Mouse (Mus musculus) kidney, postnatal 10 days (tissue): ENCODE results near the gene Tm4sf19.

Experiments used
- DNase-seq: peaks from one replicate; pipeline ENCODE4 v3.0.0; 2021; ENCODE audit warnings: mixed read lengths

The Tm4sf19 gene

GRCm38 (mm10) chr16:32400267-32400666, at the start of gene Tm4sf19:
TSS of gene Tm4sf19 (plus strand) at chr16:32400506.
- no peak for DNase-seq

GRCm38 (mm10) chr16:32350776-32351175, 49.5 kb upstream of the Tm4sf19 start:
- no peak for DNase-seq

GRCm38 (mm10) chr16:32363530-32363929, 36.8 kb upstream of the Tm4sf19 start:
- DNase-seq: no peak

DNA sequence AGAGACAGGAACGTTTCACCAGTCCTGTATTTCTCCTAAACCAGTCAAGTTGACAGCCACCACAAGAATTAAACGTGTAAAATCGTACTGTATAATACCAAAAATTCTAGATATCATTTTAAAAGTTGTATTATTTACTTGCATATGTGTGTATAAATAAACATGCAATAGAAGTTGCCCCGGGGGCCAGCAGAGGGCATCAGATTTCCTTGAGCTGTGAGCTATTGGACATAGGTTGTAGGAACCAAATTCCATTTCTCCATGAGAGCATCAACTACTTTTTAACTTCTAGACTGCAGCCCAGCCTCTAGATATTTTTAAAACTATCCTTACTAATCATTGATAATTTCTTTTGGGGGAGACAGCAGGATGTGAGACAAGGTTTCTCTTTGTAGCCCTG, 29.0 kb upstream of the Tm4sf19 start:
- DNase-seq: peak; percentile 75

DNA sequence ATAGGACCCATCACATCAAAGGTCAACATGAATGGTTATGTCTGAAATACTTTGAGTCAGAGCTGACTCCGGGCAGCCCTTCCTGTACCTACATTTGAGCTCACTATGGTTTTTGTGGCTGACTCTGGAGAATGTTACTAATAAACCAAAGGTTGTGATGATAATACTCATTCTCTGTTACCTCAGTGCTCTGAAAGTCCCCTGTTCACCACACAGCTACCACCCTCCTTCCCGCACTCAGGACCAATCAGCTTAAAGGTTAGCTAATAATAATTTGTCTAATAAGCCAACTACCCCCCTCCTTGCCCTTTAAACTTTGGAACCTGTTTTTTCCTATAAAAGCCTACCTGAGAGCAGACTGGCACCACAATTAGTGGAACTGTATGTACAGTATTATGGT, 20.7 kb upstream of the Tm4sf19 start:
- no peak for DNase-seq

DNA sequence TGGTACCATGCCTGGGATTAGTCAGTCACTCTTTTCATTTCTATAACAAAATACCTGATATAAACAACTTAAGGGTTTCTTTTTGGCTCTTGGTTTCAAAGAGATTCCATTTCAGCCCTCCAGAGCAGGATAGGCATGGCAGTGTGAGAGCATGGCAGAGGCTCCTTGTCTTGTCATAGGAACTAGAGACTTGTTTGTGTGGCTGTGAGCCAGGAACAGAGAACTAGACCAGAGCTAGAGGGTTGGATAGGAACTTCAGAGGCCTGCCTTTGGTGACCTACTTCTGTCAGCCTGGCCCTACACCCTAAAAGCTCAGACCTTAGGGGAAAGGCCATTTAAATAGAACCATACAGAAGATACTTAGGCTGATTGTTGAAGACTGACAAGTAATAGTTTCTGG, 17.4 kb upstream of the Tm4sf19 start:
- no peak for DNase-seq

DNA sequence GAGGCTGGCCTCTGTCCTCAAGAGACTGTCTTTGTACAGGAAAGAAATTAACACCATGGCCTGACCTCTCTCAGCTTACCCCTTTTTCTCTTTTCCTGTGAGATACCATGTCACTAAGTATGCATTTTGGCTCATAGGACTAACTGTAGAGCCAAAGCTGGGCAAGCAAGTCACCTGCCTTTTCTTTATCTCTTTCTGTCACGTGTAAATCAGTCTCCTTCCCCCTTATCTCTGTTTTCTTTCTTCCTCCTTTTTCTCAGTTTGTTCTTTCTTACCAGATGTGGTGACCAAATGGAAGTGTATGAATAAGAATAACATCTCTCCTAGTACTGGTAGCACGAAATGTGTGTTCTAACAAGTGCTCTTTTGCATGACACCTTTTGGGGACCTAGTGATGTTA, 15.4 kb upstream of the Tm4sf19 start:
- no peak for DNase-seq

GRCm38 (mm10) chr16:32386826-32387225, 13.5 kb upstream of the Tm4sf19 start:
- DNase-seq: peak; percentile 31

GRCm38 (mm10) chr16:32389049-32389448, 11.3 kb upstream of the Tm4sf19 start:
- no peak for DNase-seq

- no peak for DNase-seq
Observed at GRCm38 (mm10) chr16:32389841-32390240, 10.5 kb upstream of the Tm4sf19 start.

DNA sequence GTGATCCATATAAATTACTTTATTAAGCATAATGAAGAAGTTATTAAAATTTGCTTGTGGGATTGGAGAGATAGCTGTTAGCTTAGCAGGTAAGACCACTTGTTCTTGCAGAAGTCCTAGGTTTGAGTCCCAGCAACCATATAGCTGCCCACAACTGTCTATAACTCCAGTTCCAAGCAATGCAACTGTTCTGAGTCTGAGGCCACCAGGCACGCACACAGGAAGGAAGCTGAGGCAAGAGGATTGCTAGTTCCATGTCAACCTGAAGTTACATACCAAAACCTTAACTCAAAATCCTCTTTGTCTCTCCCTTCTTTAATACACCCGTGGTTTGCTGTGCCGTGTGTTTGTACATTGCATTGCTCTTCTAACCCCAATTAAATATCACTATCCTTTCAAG, 9.4 kb upstream of the Tm4sf19 start:
- no peak for DNase-seq

DNA sequence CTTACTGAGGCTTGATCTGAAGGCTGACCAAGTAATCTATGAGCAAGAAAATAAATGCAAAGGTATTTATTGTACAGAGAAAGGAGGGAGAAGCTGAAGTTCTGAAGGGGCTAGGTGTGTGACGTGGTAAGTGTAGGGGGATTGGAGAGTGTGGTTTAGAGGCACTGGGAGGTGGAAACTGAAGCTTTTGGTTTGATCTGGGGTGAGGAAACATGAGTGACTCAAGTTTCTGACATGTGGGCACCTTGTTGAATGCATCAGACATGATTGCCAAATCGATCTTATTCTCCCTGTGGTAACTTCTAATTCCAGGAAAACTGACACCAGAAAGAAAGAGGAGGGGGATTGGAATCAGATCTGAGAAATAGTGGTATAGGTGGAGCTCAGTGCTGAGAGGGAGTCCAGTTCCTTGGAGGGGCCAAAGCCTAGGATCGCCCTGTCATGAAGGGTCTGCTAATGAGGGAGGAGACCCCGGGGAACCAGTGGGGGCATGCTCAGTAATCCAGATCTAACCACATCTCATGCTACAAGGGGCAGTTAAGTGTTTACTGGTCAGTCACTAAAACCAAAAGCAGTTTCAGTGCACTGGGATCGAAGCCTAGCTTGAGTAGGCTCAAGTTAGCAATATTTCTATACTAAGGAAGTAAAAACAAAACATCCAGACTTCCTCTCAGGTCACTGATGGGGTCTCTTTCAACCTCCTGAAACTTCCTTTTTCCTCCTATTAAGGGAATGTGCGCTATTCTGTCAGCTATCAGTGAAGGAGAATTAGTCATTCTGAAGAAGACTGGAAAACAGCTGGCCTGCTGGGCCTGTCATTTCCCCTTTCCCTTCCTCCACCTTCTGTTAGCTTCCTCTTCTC, 4.4 kb upstream of the Tm4sf19 start:
- DNase-seq: no peak

GRCm38 (mm10) chr16:32396541-32396835, 3.8 kb upstream of the Tm4sf19 start:
- DNase-seq: no peak

- DNase-seq: no peak
Observed at GRCm38 (mm10) chr16:32398206-32398605, 2.1 kb upstream of the Tm4sf19 start.

DNA sequence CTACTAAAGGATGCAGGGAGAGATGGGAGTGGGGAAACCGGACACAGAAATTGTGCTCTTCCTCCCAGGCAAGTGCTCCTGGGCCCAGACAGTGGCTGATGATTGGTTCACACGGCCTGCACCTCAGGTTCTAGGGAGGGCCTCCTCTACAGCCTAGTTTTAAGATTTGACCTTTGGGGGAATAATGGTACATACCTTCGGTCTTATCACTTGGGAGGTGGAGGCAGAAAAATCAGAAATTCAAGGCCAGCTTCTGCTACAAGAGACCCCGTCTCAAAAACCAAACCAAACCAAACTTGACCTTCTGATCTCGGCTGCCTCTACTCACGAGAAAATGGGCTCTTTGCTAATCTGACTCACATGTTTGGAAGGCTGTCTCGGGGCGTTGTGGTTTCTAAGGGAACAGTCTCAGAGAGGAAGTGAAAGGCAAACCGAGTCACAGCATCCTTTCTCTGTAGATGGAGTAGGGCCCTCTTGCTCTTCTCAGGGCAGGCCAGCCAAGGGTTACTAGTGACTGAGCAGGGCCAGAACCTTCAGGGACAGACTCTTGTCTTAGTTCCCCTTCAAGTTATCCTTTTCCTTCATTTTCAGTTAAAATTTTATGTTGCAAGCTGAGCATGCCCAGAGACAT, 1.1 kb downstream of the Tm4sf19 start:
- DNase-seq: no peak

GRCm38 (mm10) chr16:32402818-32403217, 2.5 kb downstream of the Tm4sf19 start:
- no peak for DNase-seq

GRCm38 (mm10) chr16:32405716-32406115, 5.4 kb downstream of the Tm4sf19 start:
- DNase-seq: no peak

DNA sequence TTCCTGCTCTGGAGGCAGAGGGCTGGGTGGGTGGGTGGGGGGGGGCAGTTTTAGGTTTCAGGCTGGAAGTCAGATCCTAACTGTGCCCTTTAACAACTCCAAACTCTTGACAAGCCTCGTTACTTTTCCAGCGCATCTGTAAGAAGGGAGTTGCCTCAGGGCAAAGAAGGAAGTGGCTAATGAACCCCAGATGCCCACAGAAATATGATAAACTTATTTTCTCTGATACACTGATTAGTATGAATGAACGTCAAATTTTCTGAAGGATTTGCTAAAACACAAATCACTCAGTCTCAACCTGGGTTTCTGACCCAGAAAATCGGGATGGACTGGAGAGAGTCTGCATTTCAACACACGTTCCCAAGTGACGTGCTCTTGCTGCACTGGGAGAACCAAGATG, 6.4 kb downstream of the Tm4sf19 start:
- DNase-seq: no peak

GRCm38 (mm10) chr16:32407730-32408129, 7.4 kb downstream of the Tm4sf19 start:
- no peak for DNase-seq

DNA sequence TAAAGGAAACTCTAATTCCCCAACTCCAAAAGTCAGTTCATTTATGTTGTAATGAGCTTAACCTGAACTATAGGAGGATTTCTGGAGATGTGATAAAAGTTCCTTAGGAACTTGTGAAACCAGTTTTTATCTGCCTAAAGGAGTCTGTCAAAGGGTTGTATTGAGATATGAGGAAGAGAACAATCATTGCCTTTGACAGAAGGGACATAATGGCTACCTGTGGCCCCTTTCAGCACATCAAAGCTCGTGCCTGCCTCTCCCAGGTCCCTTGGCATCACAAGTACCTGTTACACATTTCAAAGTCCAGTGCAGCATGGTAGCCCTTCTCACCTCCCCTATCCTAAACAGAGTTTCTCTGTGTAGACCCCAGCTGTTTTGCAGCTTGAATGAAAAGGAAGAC, 17.2 kb downstream of the Tm4sf19 start:
- no peak for DNase-seq

DNA sequence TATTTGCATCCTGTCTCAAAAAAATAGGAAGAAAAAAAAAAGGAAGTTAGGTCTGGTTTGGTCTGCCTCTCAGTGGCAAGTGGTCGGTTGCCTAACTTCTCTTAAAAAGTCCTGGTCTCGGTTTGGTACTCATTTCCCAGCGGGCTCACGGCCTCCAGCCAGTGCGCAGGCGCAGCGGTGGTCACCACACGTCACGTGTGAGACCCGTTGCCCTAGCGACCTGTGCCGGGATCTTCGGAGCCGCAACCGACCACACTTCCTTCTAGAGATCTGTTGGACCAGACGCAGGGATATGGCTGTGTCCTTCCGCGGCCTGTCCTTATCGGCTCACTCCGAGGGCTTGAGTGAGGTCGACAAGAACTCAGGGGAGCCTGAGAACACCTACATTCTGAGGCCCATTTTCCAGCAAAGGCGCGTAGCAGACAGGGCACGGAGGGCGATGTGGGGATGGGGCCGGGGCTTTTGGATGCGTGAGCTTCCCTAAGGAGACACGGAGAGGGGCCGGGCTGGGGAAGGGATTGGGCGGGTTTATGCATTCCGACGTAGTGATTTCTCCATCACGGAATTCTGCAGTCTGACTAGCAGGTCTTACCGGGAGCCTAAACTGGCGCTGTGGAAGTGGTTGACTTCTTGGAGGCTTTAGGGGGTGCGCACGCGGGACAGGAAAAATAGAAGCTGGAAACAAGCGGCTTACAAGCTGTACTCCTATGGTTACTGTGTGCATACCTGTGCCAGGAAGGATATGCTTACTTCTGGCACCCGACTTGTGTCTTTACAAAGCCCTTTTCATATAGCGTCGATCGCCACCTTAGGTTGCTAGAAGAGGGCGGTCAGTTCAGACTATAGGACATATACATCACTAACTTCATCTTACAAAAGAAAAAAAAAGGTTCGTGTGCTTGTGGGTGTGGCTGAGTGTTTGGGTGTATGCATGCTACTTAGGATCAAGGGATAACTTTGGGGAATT, 19.5 kb downstream of the Tm4sf19 start, which contains the start of gene Tctex1d2:
Gene Tctex1d2 (plus strand): TSS at position 186 of the 967 bp plus-strand sequence.
- peak; percentile 97 for DNase-seq

GRCm38 (mm10) chr16:32427506-32427905, 27.2 kb downstream of the Tm4sf19 start:
- DNase-seq: no peak

GRCm38 (mm10) chr16:32430474-32431046, 30.3 kb downstream of the Tm4sf19 start, which contains the start of gene Pcyt1a:
TSS of gene Pcyt1a (plus strand) at chr16:32430921.
- peak; percentile 96 for DNase-seq
